Mouse (Mus musculus): ENCODE data around the gene Col23a1.
"Not testable (repeated sequence)": the region's sequence is repeated elsewhere in the genome, so short reads cannot be mapped to it uniquely, and the experiment has no call there.

The Col23a1 gene

GRCm38 (mm10) chr11:51625187-51625820, 335.6 kb downstream of the Col23a1 start:
- no peak for DNase-seq

- DNase-seq, result peak; percentile 63
These were observed 337.7 kb downstream of the Col23a1 start for GRCm38 (mm10) chr11:51627425-51627824.

- DNase-seq, result no peak
These were observed 338.2 kb downstream of the Col23a1 start for GRCm38 (mm10) chr11:51627907-51628306.

GRCm38 (mm10) chr11:51629651-51630314, 340.1 kb downstream of the Col23a1 start:
- no peak for DNase-seq

- no peak for DNase-seq
These were observed 342.5 kb downstream of the Col23a1 start for GRCm38 (mm10) chr11:51632130-51632753.

- not testable (repeated sequence) for DNase-seq
These were observed 343.5 kb downstream of the Col23a1 start for GRCm38 (mm10) chr11:51633200-51633599.
